Mouse (Mus musculus) C2C12 (cell line): ENCODE measurements around the gene Tmprss6. TPM values are rescaled to one million over a fixed set of nuclear protein-coding genes. Genes with fewer than 3 reads are reported as not detected.

Experiments
- H3K27me3 ChIP-seq: one replicate; pipeline ENCODE4 v1.6.1; 2011; ENCODE audit not compliant: control insufficient read depth, insufficient read depth, insufficient read length
- H3K36me3 ChIP-seq: one replicate; pipeline ENCODE4 v1.6.1; 2011; ENCODE audit not compliant: control insufficient read depth, insufficient read depth
- H3K4me3 ChIP-seq: one replicate; pipeline ENCODE4 v1.5.1; 2011; ENCODE audit warnings: mild to moderate bottlenecking, control low read depth; ENCODE audit not compliant: poor library complexity, insufficient read depth, severe bottlenecking
- H3K79me2 ChIP-seq: one replicate; pipeline ENCODE4 v1.6.1; 2011; ENCODE audit not compliant: control insufficient read depth, insufficient read depth
- H3K79me3 ChIP-seq: one replicate; pipeline ENCODE4 v1.6.1; 2011; ENCODE audit warnings: low read depth, control low read depth
- H3ac ChIP-seq: one replicate; pipeline ENCODE3; 2011; ENCODE audit warnings: low read depth; ENCODE audit not compliant: control insufficient read depth, insufficient read length
- CEBPB ChIP-seq: IDR thresholded peaks from one replicate; pipeline ENCODE4 v1.6.1; 2011; ENCODE audit warnings: low read depth, mild to moderate bottlenecking, control low read depth, moderate library complexity
- CTCF ChIP-seq: IDR thresholded peaks from one replicate; pipeline ENCODE4 v1.5.1; 2011; ENCODE audit not compliant: control insufficient read depth, insufficient read depth, insufficient read length
- FOSL1 ChIP-seq: IDR thresholded peaks from one replicate; pipeline ENCODE4 v1.8.0; 2011; ENCODE audit warnings: mild to moderate bottlenecking, low read length; ENCODE audit not compliant: poor library complexity, insufficient read depth, severe bottlenecking
- MAX ChIP-seq: IDR thresholded peaks from one replicate; pipeline ENCODE4 v1.6.1; 2011; ENCODE audit warnings: mild to moderate bottlenecking, control low read depth
- MYOD1 ChIP-seq: IDR thresholded peaks from one replicate; pipeline ENCODE4 v1.6.1; 2011; ENCODE audit warnings: low read depth; ENCODE audit not compliant: control insufficient read depth, insufficient read length
- MYOG ChIP-seq: IDR thresholded peaks from one replicate; pipeline ENCODE4 v1.6.1; 2011; ENCODE audit not compliant: control insufficient read depth, insufficient read length; ENCODE audit errors: extremely low read depth
- USF1 ChIP-seq: IDR thresholded peaks from one replicate; pipeline ENCODE4 v1.6.1; 2011; ENCODE audit warnings: low read depth, mild to moderate bottlenecking, control low read depth, moderate library complexity
- polyA plus RNA-seq: library from polyadenylated mRNA; unstranded; fragments of >200 nt; fragmentation: generic; extraction: Trizol; gene quantifications from one replicate; pipeline ENCODE4 v1.2.1, GENCODE M21; 2012; ENCODE audit warnings: missing spikeins

Tmprss6 gene
- polyA plus RNA-seq, 1 experiment = 0.06 TPM

- no peak for TF ChIP-seq MYOG
- TF ChIP-seq CEBPB = no peak
- no peak for TF ChIP-seq MYOD1
- no peak for TF ChIP-seq FOSL1
- no peak for TF ChIP-seq MAX
- TF ChIP-seq CTCF = no peak
- no peak for TF ChIP-seq USF1
- Histone ChIP-seq H3K4me3 (no peak overlapping the region), H3ac (no peak overlapping the region), H3K27me3 (peaks cover 20% of the 10 kb centered on the region), H3K79me2 (peaks cover 16% of the 10 kb centered on the region), H3K79me3 (peaks cover 11% of the 10 kb centered on the region), H3K36me3 (peaks cover 2% of the 10 kb centered on the region)
Measured at GRCm38 (mm10) chr15:78425230-78425629, 43.2 kb downstream of the Tmprss6 start.

- H3ac ChIP-seq = no peak overlapping the region
- peaks cover 25% of the 10 kb centered on the region for H3K27me3 ChIP-seq
- peaks cover 9% of the 10 kb centered on the region for H3K79me2 ChIP-seq
- H3K79me3 ChIP-seq = peaks cover 5% of the 10 kb centered on the region
- TF ChIP-seq MYOD1 = no peak
- peak; percentile 31 for TF ChIP-seq CEBPB
- TF ChIP-seq MYOG = no peak
- H3K4me3 ChIP-seq = no peak overlapping the region
- no peaks in the 10 kb centered on the region for H3K36me3 ChIP-seq
Measured at GRCm38 (mm10) chr15:78424507-78424906, 43.9 kb downstream of the Tmprss6 start.

- no peaks in the 10 kb centered on the region for H3K36me3 ChIP-seq
- H3K79me2 ChIP-seq = no peaks in the 10 kb centered on the region
- H3ac ChIP-seq = no peak overlapping the region
- no peaks in the 10 kb centered on the region for H3K79me3 ChIP-seq
- H3K27me3 ChIP-seq = peaks cover 33% of the 10 kb centered on the region
- no peak overlapping the region for H3K4me3 ChIP-seq
- peak; percentile 96 for TF ChIP-seq CTCF
- TF ChIP-seq USF1 = no peak
- no peak for TF ChIP-seq CEBPB
Measured at GRCm38 (mm10) chr15:78422046-78422956, 46.1 kb downstream of the Tmprss6 start.

GRCm38 (mm10) chr15:78420395-78420794 lies 48.0 kb downstream of the Tmprss6 start:
- H3K36me3 ChIP-seq = no peaks in the 10 kb centered on the region
- H3K79me2 ChIP-seq = no peaks in the 10 kb centered on the region
- H3K79me3 ChIP-seq = no peaks in the 10 kb centered on the region
- TF ChIP-seq MYOG (no peak), CEBPB (no peak), FOSL1 (no peak), USF1 (no peak)
- H3K27me3 ChIP-seq = peaks cover 25% of the 10 kb centered on the region
- H3K4me3 ChIP-seq = no peak overlapping the region
- H3ac ChIP-seq = no peak overlapping the region

GRCm38 (mm10) chr15:78416937-78417336 lies 51.5 kb downstream of the Tmprss6 start:
- TF ChIP-seq CTCF = no peak
- no peaks in the 10 kb centered on the region for H3K79me3 ChIP-seq
- peaks cover 14% of the 10 kb centered on the region for H3K27me3 ChIP-seq

GRCm38 (mm10) chr15:78414157-78414556 lies 54.3 kb downstream of the Tmprss6 start:
- Histone ChIP-seq H3K79me2 (no peaks in the 10 kb centered on the region), H3K27me3 (peaks cover 7% of the 10 kb centered on the region)
- TF ChIP-seq CEBPB (no peak), MAX (no peak), CTCF (no peak), MYOG (no peak), FOSL1 (no peak), MYOD1 (no peak), USF1 (no peak)

More at GRCm38 (mm10) chr15:78416937-78417336, 51.5 kb downstream of the Tmprss6 start:
- Histone ChIP-seq H3K79me2 (no peaks in the 10 kb centered on the region), H3ac (no peak overlapping the region), H3K4me3 (no peak overlapping the region), H3K36me3 (no peaks in the 10 kb centered on the region)

More at GRCm38 (mm10) chr15:78414157-78414556, 54.3 kb downstream of the Tmprss6 start:
- Histone ChIP-seq H3K36me3 (no peaks in the 10 kb centered on the region), H3K4me3 (no peak overlapping the region), H3ac (no peak overlapping the region), H3K79me3 (no peaks in the 10 kb centered on the region)
